Mouse (Mus musculus) heart, embryonic 16.5 days (tissue): Measurements from ENCODE around the gene Ubxn7. TPM values are rescaled to one million over a fixed set of nuclear protein-coding genes. Genes with fewer than 3 reads are reported as not detected.

Experiments used
- ATAC-seq: fragments of 200-750 bp; cut with Nextera tagmentation; replicated peaks from 2 replicates; pipeline ENCODE4 v1.8.0; 2017; ENCODE audit warnings: moderate number of reproducible peaks; ENCODE audit not compliant: insufficient read depth, low FRiP score; ENCODE audit errors: extremely low read depth
- H3K27ac ChIP-seq: fragments of 300-500 bp; sonication (generic); 2 replicates; pipeline ENCODE4 v1.5.1; 2014; ENCODE audit warnings: mild to moderate bottlenecking, low read length, control low read depth, moderate library complexity
- H3K27me3 ChIP-seq: fragments of 300-500 bp; sonication (generic); 2 replicates; pipeline ENCODE4 v1.6.1; 2014; ENCODE audit warnings: low read length, mixed read lengths; ENCODE audit not compliant: control insufficient read depth, insufficient read depth
- H3K36me3 ChIP-seq: fragments of 300-500 bp; sonication (generic); 2 replicates; pipeline ENCODE4 v1.6.1; 2014; ENCODE audit not compliant: control insufficient read depth, insufficient read depth
- H3K4me1 ChIP-seq: fragments of 300-500 bp; sonication (generic); 2 replicates; pipeline ENCODE4 v1.6.1; 2014; ENCODE audit warnings: low read length, mixed read lengths; ENCODE audit not compliant: control insufficient read depth, insufficient read depth
- H3K4me2 ChIP-seq: fragments of 300-500 bp; sonication (generic); 2 replicates; pipeline ENCODE4 v1.6.1; 2014; ENCODE audit warnings: low read depth, mild to moderate bottlenecking, control low read depth, low read length
- H3K4me3 ChIP-seq: fragments of 300-500 bp; sonication (generic); 2 replicates; pipeline ENCODE4 v1.5.1; 2014; ENCODE audit warnings: mild to moderate bottlenecking, control low read depth, low read length
- H3K9ac ChIP-seq: fragments of 300-500 bp; sonication (generic); 2 replicates; pipeline ENCODE4 v1.6.1; 2014; ENCODE audit warnings: low read length, control low read depth
- H3K9me3 ChIP-seq: fragments of 300-500 bp; sonication (generic); replicated peaks from 2 replicates; pipeline ENCODE4 v1.6.1; 2016; ENCODE audit warnings: low read length; ENCODE audit not compliant: control insufficient read depth
- WGBS: fragments of 180-500 bp; shearing (Covaris S2); extraction: QIAGEN DNeasy Blood & Tissue Kit; methylation state at CpG from one replicate; pipeline ENCODE4 v1.1.7; 2014; 5-methylcytosine and 5-hydroxymethylcytosine counted together
- polyA plus RNA-seq: library from polyadenylated mRNA; unstranded; fragments of >200 nt; fragmentation: Nextera tagmentation; extraction: Ambion mirVana; gene quantifications from 2 replicates; pipeline ENCODE4 v1.2.1, GENCODE M21; 2015

Ubxn7 gene
- polyA plus RNA-seq, 1 experiment from 2014 or later: 18.1 TPM

GRCm38 (mm10) chr16:32345521-32345920 lies 13.5 kb downstream of the Ubxn7 start:
- Histone ChIP-seq H3K27ac (no peak overlapping the region), H3K4me2 (no peak overlapping the region), H3K9me3 (no peaks in the 10 kb centered on the region), H3K4me3 (no peak overlapping the region), H3K9ac (no peak overlapping the region), H3K36me3 (no peaks in the 10 kb centered on the region), H3K27me3 (no peaks in the 10 kb centered on the region), H3K4me1 (peaks cover 8% of the 10 kb centered on the region)
- no peak for ATAC-seq

- Histone ChIP-seq H3K27me3 (no peaks in the 10 kb centered on the region), H3K36me3 (peaks cover 12% of the 10 kb centered on the region), H3K4me2 (no peak overlapping the region), H3K9me3 (no peaks in the 10 kb centered on the region), H3K27ac (no peak overlapping the region), H3K4me1 (no peaks in the 10 kb centered on the region; the same call in 1 of the 2 replicates), H3K9ac (no peak overlapping the region), H3K4me3 (no peak overlapping the region)
- 80% methylated on average over 3 of the region's 3 CpGs for WGBS
- no peak for ATAC-seq
Measured at GRCm38 (mm10) chr16:32350776-32351175, 18.7 kb downstream of the Ubxn7 start.

- no peak overlapping the region for H3K9ac ChIP-seq
- no peaks in the 10 kb centered on the region for H3K27me3 ChIP-seq
- no peak overlapping the region for H3K27ac ChIP-seq
- no peaks in the 10 kb centered on the region for H3K9me3 ChIP-seq
- H3K4me1 ChIP-seq: no peaks in the 10 kb centered on the region
- WGBS: 84% methylated on average over 2 of the region's 2 CpGs
- H3K36me3 ChIP-seq: peaks cover 21% of the 10 kb centered on the region
- no peak overlapping the region for H3K4me3 ChIP-seq
- no peak for ATAC-seq
- no peak overlapping the region for H3K4me2 ChIP-seq
Measured at GRCm38 (mm10) chr16:32363530-32363929, 31.5 kb downstream of the Ubxn7 start.

GRCm38 (mm10) chr16:32371351-32371750 lies 39.3 kb downstream of the Ubxn7 start:
- no peaks in the 10 kb centered on the region for H3K9me3 ChIP-seq
- H3K36me3 ChIP-seq: peaks cover 18% of the 10 kb centered on the region
- H3K4me1 ChIP-seq: no peaks in the 10 kb centered on the region
- no peak overlapping the region for H3K4me2 ChIP-seq
- no peak overlapping the region for H3K4me3 ChIP-seq
- WGBS: 79% methylated on average over 4 of the region's 4 CpGs
- H3K27ac ChIP-seq: no peak overlapping the region
- ATAC-seq: no peak
- H3K9ac ChIP-seq: no peak overlapping the region
- no peaks in the 10 kb centered on the region for H3K27me3 ChIP-seq

- Histone ChIP-seq H3K4me1 (no peaks in the 10 kb centered on the region), H3K27ac (no peak overlapping the region), H3K4me2 (no peak overlapping the region), H3K36me3 (peaks cover 47% of the 10 kb centered on the region), H3K9me3 (no peaks in the 10 kb centered on the region), H3K9ac (no peak overlapping the region), H3K4me3 (no peak overlapping the region), H3K27me3 (no peaks in the 10 kb centered on the region)
- WGBS: 99% methylated on average over 2 of the region's 2 CpGs
- no peak for ATAC-seq
Measured at GRCm38 (mm10) chr16:32379575-32379974, 47.5 kb downstream of the Ubxn7 start.

- H3K27me3 ChIP-seq: no peaks in the 10 kb centered on the region
- H3K27ac ChIP-seq: no peak overlapping the region
- no peak overlapping the region for H3K9ac ChIP-seq
- no peak for ATAC-seq
- no peaks in the 10 kb centered on the region for H3K4me1 ChIP-seq
- H3K36me3 ChIP-seq: peaks cover 47% of the 10 kb centered on the region
- H3K4me3 ChIP-seq: no peak overlapping the region
- H3K9me3 ChIP-seq: no peaks in the 10 kb centered on the region
- no peak overlapping the region for H3K4me2 ChIP-seq
Measured at GRCm38 (mm10) chr16:32382901-32383300, 50.8 kb downstream of the Ubxn7 start.

- no peaks in the 10 kb centered on the region for H3K27me3 ChIP-seq
- peaks cover 34% of the 10 kb centered on the region for H3K36me3 ChIP-seq
- no peaks in the 10 kb centered on the region for H3K4me1 ChIP-seq
- no peak overlapping the region for H3K4me2 ChIP-seq
- H3K27ac ChIP-seq: no peak overlapping the region
- no peak for ATAC-seq
- 59% methylated on average over 2 of the region's 2 CpGs for WGBS
- no peaks in the 10 kb centered on the region for H3K9me3 ChIP-seq
- H3K4me3 ChIP-seq: no peak overlapping the region
- H3K9ac ChIP-seq: no peak overlapping the region
Measured at GRCm38 (mm10) chr16:32384885-32385284, 52.8 kb downstream of the Ubxn7 start.

- no peaks in the 10 kb centered on the region for H3K4me1 ChIP-seq
- H3K27me3 ChIP-seq: no peaks in the 10 kb centered on the region
- no peaks in the 10 kb centered on the region for H3K9me3 ChIP-seq
- no peak for ATAC-seq
- H3K4me2 ChIP-seq: no peak overlapping the region
- no peak overlapping the region for H3K4me3 ChIP-seq
- H3K27ac ChIP-seq: no peak overlapping the region
- H3K9ac ChIP-seq: no peak overlapping the region
- peaks cover 28% of the 10 kb centered on the region for H3K36me3 ChIP-seq
- WGBS: 71% methylated on average over 3 of the region's 3 CpGs
Measured at GRCm38 (mm10) chr16:32386826-32387225, 54.8 kb downstream of the Ubxn7 start.

- Histone ChIP-seq H3K4me2 (no peak overlapping the region), H3K4me3 (no peak overlapping the region), H3K27me3 (no peaks in the 10 kb centered on the region), H3K27ac (no peak overlapping the region), H3K4me1 (no peaks in the 10 kb centered on the region), H3K36me3 (peaks cover 25% of the 10 kb centered on the region), H3K9me3 (no peaks in the 10 kb centered on the region), H3K9ac (no peak overlapping the region)
- ATAC-seq: no peak
Measured at GRCm38 (mm10) chr16:32389049-32389448, 57.0 kb downstream of the Ubxn7 start.

- ATAC-seq: no peak
- Histone ChIP-seq H3K4me3 (no peak overlapping the region), H3K9me3 (no peaks in the 10 kb centered on the region), H3K4me1 (no peaks in the 10 kb centered on the region), H3K27me3 (no peaks in the 10 kb centered on the region), H3K27ac (no peak overlapping the region), H3K36me3 (peaks cover 23% of the 10 kb centered on the region), H3K4me2 (no peak overlapping the region), H3K9ac (no peak overlapping the region)
- whole genome bisulfite sequencing: 73% methylated on average over 3 of the region's 3 CpGs
Measured at GRCm38 (mm10) chr16:32389841-32390240, 57.8 kb downstream of the Ubxn7 start.
